Mouse (Mus musculus): ENCODE measurements around the gene Mmp13. TPM values are rescaled to one million over a fixed set of nuclear protein-coding genes. Genes with fewer than 3 reads are reported as not detected.
"Not testable (repeated sequence)": the region's sequence is repeated elsewhere in the genome, so short reads cannot be mapped to it uniquely, and the experiment has no call there.

The Mmp13 gene
- not detected in 2 replicates for polyA plus RNA-seq (2016; fragmentation: Nextera tagmentation; extraction: Ambion mirVana)

- H3K4me1 ChIP-seq = no peaks in the 10 kb centered on the region
- 82% methylated on average over 1 of the region's 1 CpGs for WGBS
- DNase-seq (ENCODE audit: low spot score) = no peak
- H3K9me3 ChIP-seq (replicated peaks) = no peaks in the 10 kb centered on the region
- no peak within 1 kb of the TSS for H3K4me3 ChIP-seq
- no peak within 1 kb of the TSS for H3K27ac ChIP-seq (replicated peaks)
- H3K27me3 ChIP-seq (ENCODE audit: low read depth, poor library complexity, severe bottlenecking) = no peaks in the 10 kb centered on the region
- no peaks in the 10 kb centered on the region for H3K36me3 ChIP-seq
Observed at GRCm38 (mm10) chr9:7272214-7272613, at the start of gene Mmp13. Mmp13 (plus strand) TSS chr9:7272514.

GRCm38 (mm10) chr9:7238619-7239018, 33.7 kb upstream of the Mmp13 start:
- Histone ChIP-seq H3K27me3 (ENCODE audit: low read depth, poor library complexity, severe bottlenecking) (no peaks in the 10 kb centered on the region), H3K4me1 (no peaks in the 10 kb centered on the region), H3K27ac (replicated peaks) (no peak overlapping the region), H3K4me3 (no peak overlapping the region), H3K36me3 (no peaks in the 10 kb centered on the region), H3K9me3 (replicated peaks) (no peaks in the 10 kb centered on the region)
- WGBS = 97% methylated on average over 1 of the region's 1 CpGs
- DNase-seq (ENCODE audit: low spot score) = no peak

- no peaks in the 10 kb centered on the region for H3K36me3 ChIP-seq
- H3K27ac ChIP-seq (replicated peaks) = no peak overlapping the region
- 89% methylated on average over 2 of the region's 2 CpGs for WGBS
- H3K9me3 ChIP-seq (replicated peaks) = no peaks in the 10 kb centered on the region
- no peaks in the 10 kb centered on the region for H3K27me3 ChIP-seq (ENCODE audit: low read depth, poor library complexity, severe bottlenecking)
- no peak overlapping the region for H3K4me3 ChIP-seq
- no peak for DNase-seq (ENCODE audit: low spot score)
- H3K4me1 ChIP-seq = no peaks in the 10 kb centered on the region
Observed at GRCm38 (mm10) chr9:7239967-7240366, 32.3 kb upstream of the Mmp13 start.

- H3K36me3 ChIP-seq = no peaks in the 10 kb centered on the region
- H3K27me3 ChIP-seq (ENCODE audit: low read depth, poor library complexity, severe bottlenecking) = no peaks in the 10 kb centered on the region
- H3K4me3 ChIP-seq = no peak overlapping the region
- 62% methylated on average over 1 of the region's 1 CpGs for WGBS
- no peak overlapping the region for H3K27ac ChIP-seq (replicated peaks)
- H3K9me3 ChIP-seq (replicated peaks) = no peaks in the 10 kb centered on the region
- peaks cover 10% of the 10 kb centered on the region for H3K4me1 ChIP-seq
- DNase-seq (ENCODE audit: low spot score) = no peak
Observed at GRCm38 (mm10) chr9:7252797-7253654, 19.3 kb upstream of the Mmp13 start.

- DNase-seq (ENCODE audit: low spot score) = no peak
- no peak overlapping the region for H3K4me3 ChIP-seq
- H3K4me1 ChIP-seq = no peaks in the 10 kb centered on the region
- H3K27me3 ChIP-seq (ENCODE audit: low read depth, poor library complexity, severe bottlenecking) = no peaks in the 10 kb centered on the region
- no peaks in the 10 kb centered on the region for H3K9me3 ChIP-seq (replicated peaks)
- H3K36me3 ChIP-seq = no peaks in the 10 kb centered on the region
- H3K27ac ChIP-seq (replicated peaks) = no peak overlapping the region
- WGBS = 96% methylated on average over 1 of the region's 1 CpGs
Observed at GRCm38 (mm10) chr9:7261667-7262066, 10.6 kb upstream of the Mmp13 start.

GRCm38 (mm10) chr9:7270071-7270470, 2.2 kb upstream of the Mmp13 start:
- WGBS = 75% methylated on average over 3 of the region's 3 CpGs
- no peak for DNase-seq (ENCODE audit: low spot score)
- H3K9me3 ChIP-seq (replicated peaks) = no peaks in the 10 kb centered on the region
- H3K27ac ChIP-seq (replicated peaks) = no peak overlapping the region
- H3K4me1 ChIP-seq = no peaks in the 10 kb centered on the region
- H3K36me3 ChIP-seq = no peaks in the 10 kb centered on the region
- H3K27me3 ChIP-seq (ENCODE audit: low read depth, poor library complexity, severe bottlenecking) = no peaks in the 10 kb centered on the region
- H3K4me3 ChIP-seq = no peak overlapping the region

- H3K9me3 ChIP-seq (replicated peaks) = peaks cover 5% of the 10 kb centered on the region; the same call in 1 of the 2 replicates
- no peaks in the 10 kb centered on the region for H3K36me3 ChIP-seq
- 64% methylated on average over 7 of the region's 7 CpGs for WGBS
- H3K27ac ChIP-seq (replicated peaks) = peak overlapping the region; percentile 57; the same call in 1 of the 2 replicates
- no peak overlapping the region for H3K4me3 ChIP-seq
- peaks cover 11% of the 10 kb centered on the region for H3K4me1 ChIP-seq
- no peaks in the 10 kb centered on the region for H3K27me3 ChIP-seq (ENCODE audit: low read depth, poor library complexity, severe bottlenecking)
- peak; percentile 34 for DNase-seq (ENCODE audit: low spot score)
Observed at GRCm38 (mm10) chr9:7282565-7283302, 10.4 kb downstream of the Mmp13 start.

- not testable (repeated sequence) for H3K4me3 ChIP-seq; H3K27me3 ChIP-seq (ENCODE audit: low read depth, poor library complexity, severe bottlenecking); DNase-seq (ENCODE audit: low spot score); H3K36me3 ChIP-seq; H3K9me3 ChIP-seq (replicated peaks)
- 0 out of 2 replicates have a peak overlapping the region, but pooled peaks have one; percentile 23 for H3K27ac ChIP-seq (replicated peaks)
- WGBS = 58% methylated on average over 2 of the region's 2 CpGs
- H3K4me1 ChIP-seq = peaks cover 11% of the 10 kb centered on the region
Observed at GRCm38 (mm10) chr9:7283303-7283684, 11.0 kb downstream of the Mmp13 start.

- DNase-seq (ENCODE audit: low spot score) = no peak
- WGBS = 77% methylated on average over 2 of the region's 2 CpGs
Observed at GRCm38 (mm10) chr9:7289501-7289900, 17.2 kb downstream of the Mmp13 start.

GRCm38 (mm10) chr9:7289901-7290300, 17.6 kb downstream of the Mmp13 start:
- H3K36me3 ChIP-seq = no peaks in the 10 kb centered on the region

More at GRCm38 (mm10) chr9:7289501-7289900, 17.2 kb downstream of the Mmp13 start:
- H3K4me3 ChIP-seq = no peak overlapping the region
- H3K9me3 ChIP-seq (replicated peaks) = peaks cover 5% of the 10 kb centered on the region; the same call in 1 of the 2 replicates
- H3K4me1 ChIP-seq = no peaks in the 10 kb centered on the region
- H3K27ac ChIP-seq (replicated peaks) = no peak overlapping the region
- H3K27me3 ChIP-seq (ENCODE audit: low read depth, poor library complexity, severe bottlenecking) = no peaks in the 10 kb centered on the region
- H3K36me3 ChIP-seq = no peaks in the 10 kb centered on the region

GRCm38 (mm10) chr9:7292132-7292531, 19.8 kb downstream of the Mmp13 start:
- H3K4me3 ChIP-seq = no peak overlapping the region
- DNase-seq (ENCODE audit: low spot score) = no peak
- no peak overlapping the region for H3K27ac ChIP-seq (replicated peaks)
- H3K27me3 ChIP-seq (ENCODE audit: low read depth, poor library complexity, severe bottlenecking) = no peaks in the 10 kb centered on the region
- H3K9me3 ChIP-seq (replicated peaks) = no peaks in the 10 kb centered on the region
- WGBS = 30% methylated on average over 1 of the region's 1 CpGs
- H3K4me1 ChIP-seq = no peaks in the 10 kb centered on the region
- H3K36me3 ChIP-seq = no peaks in the 10 kb centered on the region

More at GRCm38 (mm10) chr9:7289901-7290300, 17.6 kb downstream of the Mmp13 start:
- no peak for DNase-seq (ENCODE audit: low spot score)
- Histone ChIP-seq H3K27ac (replicated peaks) (no peak overlapping the region), H3K4me1 (no peaks in the 10 kb centered on the region), H3K27me3 (ENCODE audit: low read depth, poor library complexity, severe bottlenecking) (no peaks in the 10 kb centered on the region), H3K4me3 (no peak overlapping the region), H3K9me3 (replicated peaks) (peaks cover 2% of the 10 kb centered on the region; the same call in 1 of the 2 replicates)
- 95% methylated on average over 12 of the region's 12 CpGs for WGBS

GRCm38 (mm10) chr9:7331847-7332246, 59.5 kb downstream of the Mmp13 start:
- H3K27me3 ChIP-seq (ENCODE audit: low read depth, poor library complexity, severe bottlenecking) = no peaks in the 10 kb centered on the region
- no peaks in the 10 kb centered on the region for H3K4me1 ChIP-seq

More at GRCm38 (mm10) chr9:7331847-7332246, 59.5 kb downstream of the Mmp13 start:
- Histone ChIP-seq H3K27ac (replicated peaks) (no peak overlapping the region), H3K9me3 (replicated peaks) (no peaks in the 10 kb centered on the region), H3K4me3 (no peak overlapping the region), H3K36me3 (no peaks in the 10 kb centered on the region)
- no peak for DNase-seq (ENCODE audit: low spot score)
